Mouse (Mus musculus): ENCODE results near the gene Wdr82. TPM values are rescaled to one million over a fixed set of nuclear protein-coding genes. Genes with fewer than 3 reads are reported as not detected.

Wdr82 gene
- polyA plus RNA-seq, 1 experiment: 175 TPM

- TF ChIP-seq POLR2A (IDR thresholded peaks at IDR 0.05; ENCODE audit: borderline replicate concordance, extremely low read depth, insufficient read depth, insufficient read length, poor library complexity, severe bottlenecking): no peak; the same call in 1 of the 2 replicates
- no peak for TF ChIP-seq CTCF (IDR thresholded peaks at IDR 0.05; ENCODE audit: borderline replicate concordance, extremely low read depth, insufficient read depth, insufficient read length)
- peak; percentile 77 for DNase-seq (ENCODE audit: low read depth)
Measured at GRCm38 (mm10) chr9:106147851-106148431, 22.8 kb upstream of the Wdr82 start.

DNA sequence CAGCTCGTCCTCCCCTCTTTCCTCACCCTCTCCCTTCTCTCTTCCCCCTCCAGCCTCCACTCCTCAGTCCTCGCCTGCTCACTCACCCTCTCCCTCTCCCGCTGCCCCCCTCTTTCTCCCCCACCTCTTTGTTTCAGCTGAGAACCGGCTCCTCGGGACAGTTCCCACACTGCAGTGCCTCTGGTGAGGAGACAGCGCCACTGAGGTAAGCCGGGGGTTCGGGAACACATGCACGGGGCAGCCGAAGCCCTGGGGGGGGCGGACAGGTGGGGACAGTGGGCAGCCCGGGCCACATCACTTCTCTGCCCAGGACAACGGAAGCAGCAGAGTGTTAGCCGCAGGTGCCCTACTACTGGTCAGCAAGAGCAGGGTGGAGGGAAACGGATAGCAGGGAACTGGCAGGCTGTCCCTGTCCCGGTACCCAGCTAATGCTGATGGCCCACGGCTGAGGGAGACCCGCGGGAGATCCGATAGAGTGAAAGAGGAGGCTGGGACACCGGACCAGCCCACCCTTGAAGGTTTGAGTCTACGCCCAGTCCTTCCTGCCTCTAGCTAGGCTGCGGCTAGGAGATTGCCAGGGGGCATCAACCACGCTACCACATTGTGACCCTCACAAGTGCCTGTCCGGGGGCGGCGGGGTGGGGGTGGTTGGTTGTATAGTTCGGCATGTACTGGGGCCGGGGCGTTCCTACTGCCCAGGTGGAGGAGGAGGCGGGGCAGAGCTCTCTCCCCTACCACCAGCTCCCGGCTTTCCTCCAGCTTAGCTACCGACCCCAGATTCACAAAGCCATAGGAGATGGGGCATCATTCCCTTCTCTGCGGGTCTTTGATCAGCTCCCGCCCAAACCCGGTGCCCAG, 22.0 kb upstream of the Wdr82 start:
- peak; percentile 91 for DNase-seq (ENCODE audit: low read depth)
- TF ChIP-seq CTCF (IDR thresholded peaks at IDR 0.05; ENCODE audit: borderline replicate concordance, extremely low read depth, insufficient read depth, insufficient read length) (0 out of 2 replicates have a peak, but pooled peaks have one; percentile 4), POLR2A (IDR thresholded peaks at IDR 0.05; ENCODE audit: borderline replicate concordance, extremely low read depth, insufficient read depth, insufficient read length, poor library complexity, severe bottlenecking) (peak; percentile 38; the same call in 1 of the 2 replicates)

- DNase-seq (ENCODE audit: low read depth): peak; percentile 45
- no peak for TF ChIP-seq CTCF (IDR thresholded peaks at IDR 0.05; ENCODE audit: borderline replicate concordance, extremely low read depth, insufficient read depth, insufficient read length)
Measured at GRCm38 (mm10) chr9:106149399-106149754, 21.4 kb upstream of the Wdr82 start.

- DNase-seq (ENCODE audit: low read depth): no peak
- TF ChIP-seq CTCF (IDR thresholded peaks at IDR 0.05; ENCODE audit: borderline replicate concordance, extremely low read depth, insufficient read depth, insufficient read length) (no peak), POLR2A (IDR thresholded peaks at IDR 0.05; ENCODE audit: borderline replicate concordance, extremely low read depth, insufficient read depth, insufficient read length, poor library complexity, severe bottlenecking) (no peak)
Measured at GRCm38 (mm10) chr9:106154106-106154505, 16.6 kb upstream of the Wdr82 start.

GRCm38 (mm10) chr9:106156419-106156818, 14.3 kb upstream of the Wdr82 start:
- TF ChIP-seq POLR2A (IDR thresholded peaks at IDR 0.05; ENCODE audit: borderline replicate concordance, extremely low read depth, insufficient read depth, insufficient read length, poor library complexity, severe bottlenecking) (no peak), CTCF (IDR thresholded peaks at IDR 0.05; ENCODE audit: borderline replicate concordance, extremely low read depth, insufficient read depth, insufficient read length) (peak; percentile 89)
- DNase-seq (ENCODE audit: low read depth): peak; percentile 89

- no peak for DNase-seq (ENCODE audit: low read depth)
- TF ChIP-seq POLR2A (IDR thresholded peaks at IDR 0.05; ENCODE audit: borderline replicate concordance, extremely low read depth, insufficient read depth, insufficient read length, poor library complexity, severe bottlenecking) (no peak), CTCF (IDR thresholded peaks at IDR 0.05; ENCODE audit: borderline replicate concordance, extremely low read depth, insufficient read depth, insufficient read length) (no peak)
Measured at GRCm38 (mm10) chr9:106156921-106157622, 13.7 kb upstream of the Wdr82 start.

DNA sequence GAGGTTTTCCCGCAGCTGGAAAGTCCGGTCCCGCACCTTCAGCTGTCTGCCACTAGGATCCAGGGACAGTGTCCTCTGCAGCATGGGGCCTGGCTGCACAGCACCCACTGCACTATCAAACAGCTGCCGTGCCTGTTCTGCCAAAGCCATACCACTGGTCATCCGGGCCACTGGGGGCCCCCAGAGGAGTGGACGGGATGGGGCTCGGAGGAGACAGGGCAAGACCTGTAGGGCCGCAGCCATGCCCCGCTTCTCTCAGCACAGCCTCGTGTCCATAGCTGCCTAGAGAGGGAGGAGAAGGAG, 13.2 kb upstream of the Wdr82 start:
- DNase-seq (ENCODE audit: low read depth): no peak
- TF ChIP-seq CTCF (IDR thresholded peaks at IDR 0.05; ENCODE audit: borderline replicate concordance, extremely low read depth, insufficient read depth, insufficient read length): no peak
- no peak for TF ChIP-seq POLR2A (IDR thresholded peaks at IDR 0.05; ENCODE audit: borderline replicate concordance, extremely low read depth, insufficient read depth, insufficient read length, poor library complexity, severe bottlenecking)

DNA sequence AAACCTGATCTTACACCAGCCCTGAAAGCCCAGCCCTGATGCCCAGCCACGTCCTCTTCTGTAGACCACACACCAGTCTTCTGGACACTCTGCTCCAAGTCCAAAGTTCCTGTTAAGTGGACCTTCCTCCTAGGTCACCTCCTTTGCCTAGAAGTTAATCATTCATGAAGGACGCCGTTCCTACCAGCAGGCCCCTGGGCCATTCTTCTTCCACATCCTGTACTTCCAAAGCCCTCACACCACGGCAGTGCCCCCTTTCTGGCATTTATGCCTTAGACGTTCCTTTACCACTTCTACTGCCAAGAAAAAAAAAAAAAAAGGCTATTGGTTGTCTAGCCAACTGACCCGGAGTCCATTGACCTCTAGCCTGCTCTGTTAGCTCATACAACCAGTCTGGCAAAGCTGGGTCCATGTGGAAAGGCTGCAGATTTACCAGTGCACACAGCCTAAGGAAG, 12.7 kb upstream of the Wdr82 start, which contains the start of gene Glyctk:
Gene Glyctk, minus strand, starts transcription at position 102 of the 455 bp plus-strand sequence.
- no peak for TF ChIP-seq CTCF (IDR thresholded peaks at IDR 0.05; ENCODE audit: borderline replicate concordance, extremely low read depth, insufficient read depth, insufficient read length)
- TF ChIP-seq POLR2A (IDR thresholded peaks at IDR 0.05; ENCODE audit: borderline replicate concordance, extremely low read depth, insufficient read depth, insufficient read length, poor library complexity, severe bottlenecking): no peak
- DNase-seq (ENCODE audit: low read depth): no peak

DNA sequence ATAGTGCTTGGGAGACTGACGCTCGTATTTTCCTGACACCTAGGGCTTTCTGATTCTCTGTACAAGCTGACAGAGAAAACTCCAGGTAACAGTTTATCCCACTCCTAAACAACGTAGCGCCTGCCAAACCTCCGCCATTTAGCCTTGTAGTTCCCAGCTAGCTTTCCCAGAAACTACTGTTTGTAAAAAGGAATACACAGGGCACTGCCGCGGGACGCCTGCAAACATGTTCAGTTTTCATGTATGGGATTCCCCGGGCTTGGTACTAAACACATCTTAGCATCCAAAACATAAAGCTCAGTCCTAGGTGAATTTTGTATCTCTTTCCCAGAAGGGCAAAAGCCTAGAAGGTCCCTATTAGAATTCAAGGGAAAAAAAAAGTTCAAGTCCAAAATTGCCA, 11.5 kb upstream of the Wdr82 start:
- no peak for DNase-seq (ENCODE audit: low read depth)
- no peak for TF ChIP-seq CTCF (IDR thresholded peaks at IDR 0.05; ENCODE audit: borderline replicate concordance, extremely low read depth, insufficient read depth, insufficient read length)
- no peak for TF ChIP-seq POLR2A (IDR thresholded peaks at IDR 0.05; ENCODE audit: borderline replicate concordance, extremely low read depth, insufficient read depth, insufficient read length, poor library complexity, severe bottlenecking)

DNA sequence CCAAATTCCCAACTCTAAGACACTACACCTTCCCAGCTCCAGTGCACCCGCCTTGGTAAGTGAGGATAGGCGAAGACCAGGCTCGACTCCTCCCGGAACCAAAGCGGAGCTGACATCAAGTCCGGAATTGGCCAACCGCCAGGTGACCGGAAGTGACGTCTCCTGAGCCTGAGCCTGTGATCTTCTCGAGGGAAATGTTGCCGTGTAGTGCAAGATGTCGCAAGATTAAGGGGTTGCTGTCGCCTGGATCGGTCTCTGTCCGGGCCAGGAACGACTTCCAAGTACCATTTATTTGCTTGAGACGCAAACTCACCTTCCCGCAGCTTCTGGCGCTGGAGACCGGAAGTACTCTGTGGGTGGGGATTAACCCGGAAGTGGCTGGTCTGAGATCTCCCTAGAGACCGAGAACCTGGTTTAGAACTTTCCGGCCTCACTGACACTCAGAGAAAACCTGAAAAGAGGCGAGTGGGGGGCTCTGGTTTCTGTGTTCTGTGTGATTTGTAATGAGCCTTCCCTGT, 10.9 kb upstream of the Wdr82 start:
- peak; percentile 17; the same call in 1 of the 2 replicates for TF ChIP-seq POLR2A (IDR thresholded peaks at IDR 0.05; ENCODE audit: borderline replicate concordance, extremely low read depth, insufficient read depth, insufficient read length, poor library complexity, severe bottlenecking)
- no peak for TF ChIP-seq CTCF (IDR thresholded peaks at IDR 0.05; ENCODE audit: borderline replicate concordance, extremely low read depth, insufficient read depth, insufficient read length)
- DNase-seq (ENCODE audit: low read depth): peak; percentile 96

GRCm38 (mm10) chr9:106160426-106160825, 10.3 kb upstream of the Wdr82 start:
- DNase-seq (ENCODE audit: low read depth): no peak
- TF ChIP-seq CTCF (IDR thresholded peaks at IDR 0.05; ENCODE audit: borderline replicate concordance, extremely low read depth, insufficient read depth, insufficient read length): no peak
- TF ChIP-seq POLR2A (IDR thresholded peaks at IDR 0.05; ENCODE audit: borderline replicate concordance, extremely low read depth, insufficient read depth, insufficient read length, poor library complexity, severe bottlenecking): no peak

Data from brain, embryonic 14.5 days (tissue).